Mouse (Mus musculus): ENCODE measurements at regions not wholly inside any gene's neighbourhood (a gene's known extent, or its start where the extent isn't known, plus 50 kb on each side); places are given as distances from the start of the nearest gene placed in this dataset.
A peak's percentile ranks its signal among the peaks of the same experiment; 100 is the strongest.

DNA sequence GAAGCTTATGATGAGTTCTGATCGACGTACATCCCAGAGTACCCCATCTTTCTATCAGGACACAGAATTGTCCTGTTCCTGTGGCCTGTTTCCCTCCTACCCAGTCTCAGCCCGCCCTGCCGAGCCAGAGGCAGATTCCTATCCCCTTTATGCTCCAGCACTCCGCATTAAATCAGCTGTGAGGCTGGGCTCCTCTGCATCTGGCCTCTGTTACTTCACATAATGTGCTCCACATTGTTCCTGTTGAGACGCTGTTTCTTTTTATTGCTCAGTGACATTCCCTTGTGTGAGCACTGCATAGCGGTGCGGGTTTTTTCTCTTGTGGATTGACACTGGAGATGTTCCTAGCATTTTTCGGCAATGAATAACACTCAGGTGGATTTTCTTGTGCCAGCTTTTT is 68.2 kb upstream of the Shb start:
- H3K27ac ChIP-seq (replicated peaks; ENCODE audit: low read depth, low read length) = no peak overlapping the region
- DNase-seq (ENCODE audit: low spot score) = peak; percentile 59

GRCm38 (mm10) chr4:45593435-45593991 is 61.2 kb upstream of the Shb start:
- H3K36me3 ChIP-seq (ENCODE audit: control insufficient read depth, insufficient read depth, low read length) = no peaks in the 10 kb centered on the region
- H3K27ac ChIP-seq (replicated peaks; ENCODE audit: low read depth, low read length) = no peak overlapping the region
- ATAC-seq (ENCODE audit: insufficient number of reproducible peaks, low FRiP score, low TSS enrichment, low read depth) (no peak), DNase-seq (ENCODE audit: low spot score) (no peak)
- no peak overlapping the region for H3K9ac ChIP-seq (ENCODE audit: low read length)
- WGBS = 76% methylated on average over 3 of the region's 3 CpGs
- peaks cover 11% of the 10 kb centered on the region for H3K27me3 ChIP-seq (ENCODE audit: control insufficient read depth, insufficient read depth, low read length)
- H3K4me2 ChIP-seq (ENCODE audit: low read depth, severe bottlenecking) = no peak overlapping the region
- no peaks in the 10 kb centered on the region for H3K9me3 ChIP-seq (ENCODE audit: control insufficient read depth, low read length)
- H3K4me1 ChIP-seq (ENCODE audit: control insufficient read depth, insufficient read depth, low read length) = peaks cover 4% of the 10 kb centered on the region; the same call in 1 of the 2 replicates
- H3K4me3 ChIP-seq (ENCODE audit: low read depth, low read length) = no peak overlapping the region

More for the DNA sequence above, 68.2 kb upstream of the Shb start:
- H3K27me3 ChIP-seq (ENCODE audit: control insufficient read depth, insufficient read depth, low read length) = no peaks in the 10 kb centered on the region
- H3K9me3 ChIP-seq (ENCODE audit: control insufficient read depth, low read length) = no peaks in the 10 kb centered on the region
- no peak overlapping the region for H3K4me3 ChIP-seq (ENCODE audit: low read depth, low read length)
- no peaks in the 10 kb centered on the region for H3K36me3 ChIP-seq (ENCODE audit: control insufficient read depth, insufficient read depth, low read length)
- H3K4me2 ChIP-seq (ENCODE audit: low read depth, severe bottlenecking) = no peak overlapping the region
- H3K9ac ChIP-seq (ENCODE audit: low read length) = no peak overlapping the region
- WGBS = 40% methylated on average over 9 of the region's 9 CpGs
- H3K4me1 ChIP-seq (ENCODE audit: control insufficient read depth, insufficient read depth, low read length) = peaks cover 4% of the 10 kb centered on the region
- no peak for ATAC-seq (ENCODE audit: insufficient number of reproducible peaks, low FRiP score, low TSS enrichment, low read depth)

GRCm38 (mm10) chr4:45592766-45593165 is 60.5 kb upstream of the Shb start:
- H3K4me1 ChIP-seq (ENCODE audit: control insufficient read depth, insufficient read depth, low read length) = peaks cover 4% of the 10 kb centered on the region; the same call in 1 of the 2 replicates
- H3K9me3 ChIP-seq (ENCODE audit: control insufficient read depth, low read length) = no peaks in the 10 kb centered on the region
- no peak overlapping the region for H3K4me2 ChIP-seq (ENCODE audit: low read depth, severe bottlenecking)
- WGBS = 57% methylated on average over 2 of the region's 2 CpGs
- H3K27me3 ChIP-seq (ENCODE audit: control insufficient read depth, insufficient read depth, low read length) = peaks cover 11% of the 10 kb centered on the region
- DNase-seq (ENCODE audit: low spot score) (no peak), ATAC-seq (ENCODE audit: insufficient number of reproducible peaks, low FRiP score, low TSS enrichment, low read depth) (no peak)
- H3K4me3 ChIP-seq (ENCODE audit: low read depth, low read length) = no peak overlapping the region
- no peak overlapping the region for H3K27ac ChIP-seq (replicated peaks; ENCODE audit: low read depth, low read length)
- no peak overlapping the region for H3K9ac ChIP-seq (ENCODE audit: low read length)
- H3K36me3 ChIP-seq (ENCODE audit: control insufficient read depth, insufficient read depth, low read length) = no peaks in the 10 kb centered on the region

DNA sequence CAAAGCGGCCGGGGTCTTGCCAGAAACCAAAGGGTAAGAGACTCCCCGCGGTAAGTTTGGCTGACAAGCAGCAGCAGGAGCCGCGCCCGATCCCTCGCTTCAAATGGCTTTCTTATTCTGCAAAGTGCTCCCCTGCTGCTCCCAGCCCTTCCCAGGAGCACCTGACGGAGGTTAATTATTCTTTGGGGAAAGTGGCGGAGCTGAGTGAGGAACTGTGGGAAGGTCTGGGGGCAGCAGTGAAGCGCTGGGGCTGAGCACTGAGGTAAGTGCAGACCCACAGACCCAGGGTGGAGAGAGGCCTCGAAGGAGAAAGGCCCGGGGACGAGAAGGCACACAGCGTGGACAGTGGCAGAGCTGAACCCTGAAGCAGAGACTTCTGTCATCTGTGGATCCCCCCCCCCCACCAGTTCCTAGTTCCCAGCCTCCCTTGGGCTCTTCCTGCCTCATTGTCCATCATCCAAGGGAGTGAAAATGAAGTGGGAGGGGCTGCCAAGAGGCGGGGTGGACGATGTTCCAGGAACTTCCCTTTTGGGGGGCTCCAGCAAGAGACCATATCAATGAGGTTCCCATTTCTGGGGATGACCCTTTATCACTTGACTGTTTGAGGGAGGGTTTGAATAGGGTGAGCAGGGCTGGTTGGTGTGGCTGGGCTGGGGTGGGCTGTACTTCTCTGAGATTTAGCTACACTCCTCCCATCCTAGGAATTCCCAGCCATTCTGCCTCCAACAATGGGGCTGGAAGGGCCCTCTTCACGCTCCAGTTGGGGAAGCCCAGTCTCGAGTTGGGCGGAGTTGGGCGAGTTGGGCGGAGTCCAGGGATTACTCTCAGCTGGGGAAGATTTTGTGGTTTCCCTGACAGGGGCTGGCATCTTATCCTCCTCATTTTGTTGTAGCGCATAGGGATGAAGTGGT is 59.4 kb upstream of the Shb start:
- no peak for ATAC-seq (ENCODE audit: insufficient number of reproducible peaks, low FRiP score, low TSS enrichment, low read depth)
- peak overlapping the region; percentile 32; the same call in 1 of the 2 replicates for H3K9ac ChIP-seq (ENCODE audit: low read length)
- H3K4me1 ChIP-seq (ENCODE audit: control insufficient read depth, insufficient read depth, low read length) = peaks cover 4% of the 10 kb centered on the region; the same call in 1 of the 2 replicates
- 3% methylated on average over 23 of the region's 23 CpGs for WGBS
- H3K27me3 ChIP-seq (ENCODE audit: control insufficient read depth, insufficient read depth, low read length) = peaks cover 11% of the 10 kb centered on the region
- no peaks in the 10 kb centered on the region for H3K9me3 ChIP-seq (ENCODE audit: control insufficient read depth, low read length)
- DNase-seq (ENCODE audit: low spot score) = peak; percentile 34
- no peaks in the 10 kb centered on the region for H3K36me3 ChIP-seq (ENCODE audit: control insufficient read depth, insufficient read depth, low read length)
- H3K4me3 ChIP-seq (ENCODE audit: low read depth, low read length) = 0 out of 2 replicates have a peak overlapping the region, but pooled peaks have one; percentile 9
- no peak overlapping the region for H3K27ac ChIP-seq (replicated peaks; ENCODE audit: low read depth, low read length)
- peak overlapping the region; percentile 43 for H3K4me2 ChIP-seq (ENCODE audit: low read depth, severe bottlenecking)

DNA sequence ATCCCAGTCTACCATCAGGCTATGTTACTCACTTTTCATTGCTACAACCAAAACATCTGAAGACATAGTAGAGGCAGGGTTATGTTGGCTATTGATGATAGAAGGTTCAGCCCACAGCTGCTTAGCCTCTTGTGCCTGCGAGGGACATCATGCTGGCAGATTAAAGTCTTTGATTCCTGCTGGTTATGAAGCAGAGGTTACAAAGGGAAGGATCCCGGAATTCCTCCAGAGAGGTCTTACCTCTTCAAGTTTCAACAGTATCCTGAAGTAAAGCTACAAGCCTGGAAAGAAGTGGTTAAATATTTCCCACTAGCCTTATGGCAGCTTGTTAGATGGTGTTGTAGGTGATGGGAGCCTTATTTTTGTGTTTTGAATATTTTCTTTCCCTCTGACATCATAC is 58.6 kb upstream of the Shb start:
- Histone ChIP-seq H3K4me1 (ENCODE audit: control insufficient read depth, insufficient read depth, low read length) (peaks cover 4% of the 10 kb centered on the region; the same call in 1 of the 2 replicates), H3K4me3 (ENCODE audit: low read depth, low read length) (no peak overlapping the region), H3K9me3 (ENCODE audit: control insufficient read depth, low read length) (no peaks in the 10 kb centered on the region), H3K27me3 (ENCODE audit: control insufficient read depth, insufficient read depth, low read length) (peaks cover 11% of the 10 kb centered on the region), H3K9ac (ENCODE audit: low read length) (no peak overlapping the region), H3K4me2 (ENCODE audit: low read depth, severe bottlenecking) (no peak overlapping the region), H3K27ac (replicated peaks; ENCODE audit: low read depth, low read length) (no peak overlapping the region), H3K36me3 (ENCODE audit: control insufficient read depth, insufficient read depth, low read length) (no peaks in the 10 kb centered on the region)
- DNase-seq (ENCODE audit: low spot score) (no peak), ATAC-seq (ENCODE audit: insufficient number of reproducible peaks, low FRiP score, low TSS enrichment, low read depth) (no peak)
- WGBS = 9% methylated on average over 2 of the region's 2 CpGs

DNA sequence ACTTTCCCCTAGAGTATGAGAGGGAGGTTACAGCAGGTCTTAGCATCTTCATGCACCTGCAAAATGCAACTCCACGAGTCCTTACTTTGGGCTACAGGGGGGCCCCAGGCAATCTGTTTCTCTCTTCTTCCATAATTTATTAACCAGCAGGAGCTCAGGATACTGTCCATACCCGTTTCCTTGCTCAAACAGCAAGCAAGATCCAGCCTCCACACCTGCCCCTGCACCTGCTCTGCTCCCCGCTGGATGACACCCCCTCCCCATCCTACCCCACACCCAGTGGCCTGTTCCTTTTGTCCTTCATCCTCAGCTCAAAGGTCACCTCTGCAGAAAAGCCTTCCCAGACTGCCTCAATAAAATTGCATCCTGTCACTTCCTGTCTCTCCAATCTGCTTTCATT is 56.1 kb upstream of the Shb start:
- H3K27me3 ChIP-seq (ENCODE audit: control insufficient read depth, insufficient read depth, low read length) = peaks cover 19% of the 10 kb centered on the region

GRCm38 (mm10) chr4:45587202-45587601 is 54.9 kb upstream of the Shb start:
- peaks cover 19% of the 10 kb centered on the region for H3K27me3 ChIP-seq (ENCODE audit: control insufficient read depth, insufficient read depth, low read length)
- H3K4me1 ChIP-seq (ENCODE audit: control insufficient read depth, insufficient read depth, low read length) = peaks cover 4% of the 10 kb centered on the region; the same call in 1 of the 2 replicates
- 76% methylated on average over 2 of the region's 2 CpGs for WGBS
- no peak overlapping the region for H3K4me3 ChIP-seq (ENCODE audit: low read depth, low read length)
- H3K27ac ChIP-seq (replicated peaks; ENCODE audit: low read depth, low read length) = no peak overlapping the region
- ATAC-seq (ENCODE audit: insufficient number of reproducible peaks, low FRiP score, low TSS enrichment, low read depth) (no peak), DNase-seq (ENCODE audit: low spot score) (no peak)
- no peak overlapping the region for H3K4me2 ChIP-seq (ENCODE audit: low read depth, severe bottlenecking)
- H3K9ac ChIP-seq (ENCODE audit: low read length) = no peak overlapping the region
- H3K36me3 ChIP-seq (ENCODE audit: control insufficient read depth, insufficient read depth, low read length) = no peaks in the 10 kb centered on the region
- no peaks in the 10 kb centered on the region for H3K9me3 ChIP-seq (ENCODE audit: control insufficient read depth, low read length)

More for the DNA sequence above, 56.1 kb upstream of the Shb start:
- Histone ChIP-seq H3K4me1 (ENCODE audit: control insufficient read depth, insufficient read depth, low read length) (peaks cover 4% of the 10 kb centered on the region; the same call in 1 of the 2 replicates), H3K9ac (ENCODE audit: low read length) (no peak overlapping the region), H3K4me2 (ENCODE audit: low read depth, severe bottlenecking) (no peak overlapping the region), H3K27ac (replicated peaks; ENCODE audit: low read depth, low read length) (no peak overlapping the region), H3K4me3 (ENCODE audit: low read depth, low read length) (no peak overlapping the region), H3K36me3 (ENCODE audit: control insufficient read depth, insufficient read depth, low read length) (no peaks in the 10 kb centered on the region), H3K9me3 (ENCODE audit: control insufficient read depth, low read length) (no peaks in the 10 kb centered on the region)
- ATAC-seq (ENCODE audit: insufficient number of reproducible peaks, low FRiP score, low TSS enrichment, low read depth) (no peak), DNase-seq (ENCODE audit: low spot score) (no peak)
- WGBS = 31% methylated on average over 3 of the region's 3 CpGs

GRCm38 (mm10) chr4:45586310-45586709 is 54.0 kb upstream of the Shb start:
- WGBS = 45% methylated on average over 2 of the region's 2 CpGs
- Histone ChIP-seq H3K4me2 (ENCODE audit: low read depth, severe bottlenecking) (no peak overlapping the region), H3K27ac (replicated peaks; ENCODE audit: low read depth, low read length) (no peak overlapping the region), H3K27me3 (ENCODE audit: control insufficient read depth, insufficient read depth, low read length) (peaks cover 13% of the 10 kb centered on the region), H3K9me3 (ENCODE audit: control insufficient read depth, low read length) (no peaks in the 10 kb centered on the region), H3K4me1 (ENCODE audit: control insufficient read depth, insufficient read depth, low read length) (no peaks in the 10 kb centered on the region; the same call in 1 of the 2 replicates), H3K9ac (ENCODE audit: low read length) (no peak overlapping the region), H3K4me3 (ENCODE audit: low read depth, low read length) (no peak overlapping the region), H3K36me3 (ENCODE audit: control insufficient read depth, insufficient read depth, low read length) (no peaks in the 10 kb centered on the region)
- ATAC-seq (ENCODE audit: insufficient number of reproducible peaks, low FRiP score, low TSS enrichment, low read depth) (no peak), DNase-seq (ENCODE audit: low spot score) (no peak)

Measured in limb, embryonic 11.5 days (tissue).